Mouse (Mus musculus) intestine, embryonic 16.5 days (tissue): Measurements from ENCODE around the gene Tcf7l1. TPM values are rescaled to one million over a fixed set of nuclear protein-coding genes. Genes with fewer than 3 reads are reported as not detected.

Experiments used
- ATAC-seq: fragments of 200-750 bp; cut with Nextera tagmentation; 2 replicates; pipeline ENCODE4 v1.8.0; 2017; ENCODE audit warnings: moderate TSS enrichment, moderate library complexity
- H3K27ac ChIP-seq: fragments of 300-500 bp; sonication (generic); 2 replicates; pipeline ENCODE4 v1.5.1; 2014; ENCODE audit warnings: mild to moderate bottlenecking, low read length
- H3K27me3 ChIP-seq: fragments of 300-500 bp; sonication (generic); replicated peaks from 2 replicates; pipeline ENCODE4 v1.6.1; 2014; ENCODE audit warnings: low read length, control low read depth, mixed read lengths; ENCODE audit not compliant: control insufficient read depth, insufficient read depth
- H3K36me3 ChIP-seq: fragments of 300-500 bp; sonication (generic); 2 replicates; pipeline ENCODE4 v1.6.1; 2014; ENCODE audit warnings: low read length, control low read depth; ENCODE audit not compliant: control insufficient read depth, insufficient read depth
- H3K4me1 ChIP-seq: fragments of 300-500 bp; sonication (generic); 2 replicates; pipeline ENCODE4 v1.6.1; 2014; ENCODE audit warnings: low read length, control low read depth, mixed read lengths; ENCODE audit not compliant: control insufficient read depth, insufficient read depth
- H3K4me2 ChIP-seq: fragments of 300-500 bp; sonication (generic); 2 replicates; pipeline ENCODE4 v1.6.1; 2014; ENCODE audit warnings: low read depth, low read length, control low read depth
- H3K4me3 ChIP-seq: fragments of 300-500 bp; sonication (generic); 2 replicates; pipeline ENCODE4 v1.5.1; 2014; ENCODE audit warnings: mild to moderate bottlenecking, low read length
- H3K9ac ChIP-seq: fragments of 300-500 bp; sonication (generic); 2 replicates; pipeline ENCODE4 v1.6.1; 2014; ENCODE audit warnings: low read depth, low read length
- H3K9me3 ChIP-seq: fragments of 300-500 bp; sonication (generic); 2 replicates; pipeline ENCODE4 v1.6.1; 2016; ENCODE audit warnings: low read length, control low read depth; ENCODE audit not compliant: control insufficient read depth
- WGBS: fragments of 180-500 bp; shearing (Covaris S2); extraction: QIAGEN DNeasy Blood & Tissue Kit; methylation state at CpG from one replicate; pipeline ENCODE4 v1.1.7; 2014; 5-methylcytosine and 5-hydroxymethylcytosine counted together
- polyA plus RNA-seq: library from polyadenylated mRNA; unstranded; fragments of >200 nt; fragmentation: Nextera tagmentation; extraction: Ambion mirVana; gene quantifications from 2 replicates; pipeline ENCODE4 v1.2.1, GENCODE M21; 2015

The Tcf7l1 gene
- polyA plus RNA-seq, 1 experiment from 2014 or later = 8.5 TPM

DNA sequence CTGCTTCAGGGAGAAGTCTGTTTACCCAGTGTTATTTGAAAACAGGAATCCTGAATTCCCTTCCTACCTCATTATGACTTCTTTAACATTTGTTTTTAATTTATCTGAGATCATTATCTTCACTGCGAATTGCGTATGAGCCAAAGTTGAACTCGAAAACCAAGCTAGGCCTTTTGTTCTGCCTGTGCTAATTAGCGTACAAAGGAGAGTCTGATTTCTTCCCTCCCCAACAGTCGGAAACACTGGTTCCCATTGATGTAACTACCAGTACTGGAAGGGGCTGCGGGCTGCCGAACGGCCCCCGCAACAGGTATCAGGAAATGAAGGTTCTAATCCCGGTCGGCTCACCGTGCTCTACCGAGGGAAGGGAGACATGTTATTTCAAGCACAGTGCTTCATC lies 19.7 kb downstream of the Tcf7l1 start:
- no peak overlapping the region for H3K4me2 ChIP-seq

DNA sequence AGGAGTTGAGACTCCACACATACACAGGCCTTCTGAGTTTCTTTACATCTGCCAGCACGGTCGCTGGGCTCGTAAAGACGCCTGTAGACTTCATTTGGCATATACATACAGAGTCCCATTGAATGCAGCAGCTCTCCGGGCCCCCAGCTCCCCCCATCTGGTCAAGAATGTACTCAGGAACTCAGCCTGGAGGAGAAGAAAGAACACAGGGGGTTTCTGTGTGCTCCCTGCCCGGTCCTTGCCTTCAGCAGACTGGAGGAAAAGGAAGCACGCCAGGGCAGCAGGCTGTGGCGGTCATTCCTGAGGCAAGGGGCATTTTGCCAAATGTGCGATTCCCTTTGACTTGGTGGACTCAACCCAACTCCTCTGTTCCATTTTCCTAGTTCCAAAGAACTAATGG lies 20.2 kb downstream of the Tcf7l1 start:
- H3K4me1 ChIP-seq = peaks cover 16% of the 10 kb centered on the region
- H3K27ac ChIP-seq = peak overlapping the region; percentile 45
- WGBS = 76% methylated on average over 9 of the region's 9 CpGs
- no peaks in the 10 kb centered on the region; the same call in 1 of the 2 replicates for H3K36me3 ChIP-seq
- no peak overlapping the region for H3K9ac ChIP-seq
- H3K27me3 ChIP-seq = no peaks in the 10 kb centered on the region
- H3K4me2 ChIP-seq = no peak overlapping the region
- H3K4me3 ChIP-seq = no peak overlapping the region
- H3K9me3 ChIP-seq = no peaks in the 10 kb centered on the region
- no peak for ATAC-seq

More for the DNA sequence above, 19.7 kb downstream of the Tcf7l1 start:
- Histone ChIP-seq H3K4me1 (peaks cover 16% of the 10 kb centered on the region), H3K4me3 (no peak overlapping the region), H3K27ac (peak overlapping the region; percentile 45), H3K27me3 (no peaks in the 10 kb centered on the region), H3K36me3 (no peaks in the 10 kb centered on the region; the same call in 1 of the 2 replicates), H3K9me3 (no peaks in the 10 kb centered on the region), H3K9ac (no peak overlapping the region)
- WGBS = 84% methylated on average over 13 of the region's 13 CpGs
- ATAC-seq = no peak

DNA sequence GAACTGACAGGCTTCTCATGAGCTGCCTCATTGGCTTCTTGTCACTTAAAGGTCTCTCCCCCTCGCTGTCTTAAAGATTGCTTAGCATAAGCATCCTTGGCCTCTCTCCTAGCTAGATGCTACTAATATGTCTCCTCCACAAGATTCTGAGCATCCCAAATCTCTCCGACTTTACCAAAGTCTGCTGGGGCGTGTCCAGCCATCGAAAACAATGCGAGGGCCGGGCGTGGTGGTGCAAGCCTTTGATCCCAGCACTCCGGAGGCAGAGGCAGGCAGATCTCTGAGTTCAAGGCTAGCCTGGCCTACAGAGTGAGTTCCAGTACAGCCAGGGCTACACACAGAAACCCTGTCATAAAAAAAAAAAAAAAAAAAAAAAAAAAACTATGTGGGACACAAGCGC lies 21.0 kb downstream of the Tcf7l1 start:
- Histone ChIP-seq H3K4me2 (no peak overlapping the region), H3K27ac (no peak overlapping the region), H3K4me3 (no peak overlapping the region), H3K36me3 (no peaks in the 10 kb centered on the region; the same call in 1 of the 2 replicates), H3K4me1 (peaks cover 16% of the 10 kb centered on the region), H3K27me3 (no peaks in the 10 kb centered on the region), H3K9ac (no peak overlapping the region), H3K9me3 (no peaks in the 10 kb centered on the region)
- 93% methylated on average over 9 of the region's 9 CpGs for WGBS
- ATAC-seq = no peak

DNA sequence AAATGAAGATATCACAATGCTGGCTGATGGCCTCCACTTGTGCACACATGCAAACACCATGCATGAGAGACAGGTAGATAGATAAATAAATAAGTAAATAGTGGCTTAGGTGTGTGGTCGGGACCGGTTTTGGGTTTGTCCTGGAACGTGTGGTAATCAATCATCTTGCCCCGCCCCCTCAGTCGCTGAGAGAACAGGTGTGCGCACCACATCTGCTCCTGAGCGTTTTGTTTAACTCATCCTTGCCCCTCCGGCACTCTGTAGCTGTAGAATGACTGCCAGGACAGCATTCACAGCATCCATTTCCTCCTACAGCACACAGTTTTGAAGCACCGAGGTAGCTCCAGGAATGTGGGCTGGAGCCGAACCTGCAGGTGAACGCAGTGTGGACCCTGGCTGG lies 25.4 kb downstream of the Tcf7l1 start:
- Histone ChIP-seq H3K27me3 (no peaks in the 10 kb centered on the region), H3K36me3 (no peaks in the 10 kb centered on the region; the same call in 1 of the 2 replicates), H3K27ac (no peak overlapping the region), H3K9ac (no peak overlapping the region), H3K9me3 (0 out of 2 replicates have a peak, but pooled peaks cover 3% of the 10 kb centered on the region), H3K4me2 (no peak overlapping the region), H3K4me3 (no peak overlapping the region), H3K4me1 (peaks cover 15% of the 10 kb centered on the region)
- 32% methylated on average over 11 of the region's 11 CpGs for WGBS
- peak; percentile 26; the same call in 1 of the 2 replicates for ATAC-seq

DNA sequence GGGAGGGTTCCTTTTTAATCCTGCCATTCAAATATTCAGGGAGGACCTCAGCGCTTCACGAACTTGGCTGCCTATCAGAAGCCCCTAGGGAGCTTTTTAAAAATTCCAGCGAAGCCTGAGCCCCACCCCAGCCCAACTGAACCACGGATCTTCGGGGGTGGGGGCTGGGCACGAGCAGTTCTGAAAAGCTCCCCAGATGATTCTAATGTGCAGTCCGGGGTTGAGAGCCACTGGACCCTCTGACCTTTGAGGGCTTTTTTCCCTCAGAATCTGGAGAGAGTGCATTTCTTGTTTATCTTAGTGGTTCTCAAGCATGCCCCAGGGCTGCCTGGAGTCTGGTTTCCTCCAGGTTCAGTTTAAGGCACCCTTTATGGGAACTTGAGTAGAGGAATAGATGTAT lies 27.4 kb downstream of the Tcf7l1 start:
- 26% methylated on average over 7 of the region's 7 CpGs for WGBS
- Histone ChIP-seq H3K9ac (no peak overlapping the region), H3K36me3 (no peaks in the 10 kb centered on the region; the same call in 1 of the 2 replicates), H3K9me3 (0 out of 2 replicates have a peak, but pooled peaks cover 3% of the 10 kb centered on the region), H3K4me1 (peaks cover 11% of the 10 kb centered on the region), H3K4me2 (no peak overlapping the region), H3K27ac (no peak overlapping the region), H3K4me3 (no peak overlapping the region), H3K27me3 (no peaks in the 10 kb centered on the region)
- ATAC-seq = no peak

DNA sequence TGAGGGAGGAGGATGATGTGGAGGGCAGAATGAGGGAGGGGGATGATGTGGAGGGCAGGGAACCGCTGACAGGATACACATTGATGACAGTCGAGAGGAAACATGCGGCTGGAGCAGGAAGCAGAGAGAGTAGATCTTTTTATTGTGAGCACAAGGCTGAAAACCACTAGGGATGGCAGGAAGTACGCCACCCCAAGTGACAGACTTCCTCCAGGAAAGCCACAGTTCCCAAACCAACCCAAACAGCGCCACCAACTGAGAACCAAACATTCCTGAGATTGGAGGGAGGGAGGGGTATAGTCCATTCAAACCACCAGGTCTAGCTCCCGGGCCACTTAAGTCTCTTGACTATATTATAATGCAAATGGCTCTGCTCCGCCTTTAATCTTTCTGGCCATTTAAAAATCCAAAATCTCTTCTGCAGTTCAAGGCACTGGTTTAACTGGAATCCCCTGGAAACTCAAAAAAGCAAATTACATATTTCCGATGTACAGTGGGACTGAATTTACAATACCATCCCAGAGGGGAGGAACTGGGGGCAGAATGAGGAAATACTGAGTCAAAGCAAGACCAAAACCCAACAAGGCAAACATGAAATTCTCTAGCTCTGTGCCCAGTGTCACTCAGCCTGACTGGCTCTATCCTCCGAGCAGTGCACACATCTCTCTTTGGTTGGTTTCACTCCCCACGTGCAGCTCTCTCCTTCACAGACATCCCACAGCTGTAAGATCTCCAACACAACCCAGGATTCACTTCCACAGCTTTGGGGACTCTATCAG lies 30.6 kb downstream of the Tcf7l1 start:
- 66% methylated on average over 10 of the region's 10 CpGs for WGBS
- H3K4me3 ChIP-seq = no peak overlapping the region
- no peaks in the 10 kb centered on the region for H3K27me3 ChIP-seq
- no peak for ATAC-seq
- no peak overlapping the region for H3K9ac ChIP-seq
- H3K9me3 ChIP-seq = 0 out of 2 replicates have a peak, but pooled peaks cover 3% of the 10 kb centered on the region
- no peaks in the 10 kb centered on the region for H3K36me3 ChIP-seq
- peaks cover 12% of the 10 kb centered on the region for H3K4me1 ChIP-seq
- H3K27ac ChIP-seq = no peak overlapping the region
- H3K4me2 ChIP-seq = no peak overlapping the region

DNA sequence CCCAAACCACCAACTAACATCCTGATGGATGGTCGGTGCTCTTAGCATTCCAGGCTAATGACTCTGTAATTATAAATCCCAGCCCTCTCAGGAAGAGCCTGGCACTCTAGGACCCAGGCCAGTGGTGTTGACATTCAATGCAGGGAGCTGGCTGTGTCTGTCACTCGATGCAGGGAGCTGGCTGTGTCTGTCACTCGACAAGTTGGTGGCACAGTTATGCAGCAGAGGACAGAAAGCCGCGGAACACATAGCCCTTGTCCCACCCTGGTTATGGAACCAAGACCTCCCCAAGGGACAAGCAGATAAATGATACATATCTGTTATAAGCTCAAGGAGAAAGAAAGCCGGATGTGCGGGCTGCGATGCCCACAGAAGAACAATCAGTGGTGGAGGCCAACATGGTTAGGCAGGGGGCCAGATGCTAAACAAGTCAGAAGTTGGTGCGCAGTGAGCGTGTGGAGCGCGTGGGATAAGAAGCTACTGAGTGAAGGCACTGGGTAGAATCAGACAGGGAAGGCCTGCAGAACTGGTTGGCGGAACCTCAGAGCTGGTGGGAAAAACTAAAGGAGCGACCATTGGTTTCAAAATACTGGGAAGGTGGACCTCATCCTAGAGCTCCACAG lies 33.7 kb downstream of the Tcf7l1 start:
- Histone ChIP-seq H3K9me3 (0 out of 2 replicates have a peak, but pooled peaks cover 3% of the 10 kb centered on the region), H3K27ac (no peak overlapping the region), H3K9ac (no peak overlapping the region), H3K4me1 (peaks cover 5% of the 10 kb centered on the region; the same call in 1 of the 2 replicates), H3K36me3 (no peaks in the 10 kb centered on the region), H3K27me3 (no peaks in the 10 kb centered on the region), H3K4me2 (no peak overlapping the region), H3K4me3 (no peak overlapping the region)
- WGBS = 69% methylated on average over 14 of the region's 14 CpGs
- no peak for ATAC-seq

DNA sequence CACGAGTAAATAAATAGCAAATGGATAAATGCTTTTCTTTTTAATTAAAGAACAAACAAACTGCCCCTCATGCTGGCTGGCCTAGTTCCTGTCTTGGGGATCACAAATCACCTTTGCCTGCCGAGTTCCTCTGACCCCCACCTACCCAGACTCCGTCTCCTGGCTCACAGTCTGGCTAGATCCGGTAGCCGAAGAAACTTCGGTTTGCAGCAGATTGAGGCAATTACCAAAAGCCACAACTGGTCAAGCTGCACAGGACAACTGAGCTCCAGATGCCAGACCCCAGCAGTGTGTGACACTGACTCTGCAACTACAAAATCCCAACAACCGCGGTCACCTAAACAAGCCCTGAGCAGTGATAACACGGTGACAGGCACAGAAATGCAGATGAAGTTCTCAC lies 34.8 kb downstream of the Tcf7l1 start:
- H3K9me3 ChIP-seq = no peaks in the 10 kb centered on the region
- no peak overlapping the region for H3K9ac ChIP-seq
- no peak overlapping the region for H3K27ac ChIP-seq
- H3K36me3 ChIP-seq = no peaks in the 10 kb centered on the region
- WGBS = 42% methylated on average over 9 of the region's 9 CpGs
- H3K4me1 ChIP-seq = peaks cover 8% of the 10 kb centered on the region
- H3K4me2 ChIP-seq = no peak overlapping the region
- no peak overlapping the region for H3K4me3 ChIP-seq
- no peak for ATAC-seq
- no peaks in the 10 kb centered on the region for H3K27me3 ChIP-seq

DNA sequence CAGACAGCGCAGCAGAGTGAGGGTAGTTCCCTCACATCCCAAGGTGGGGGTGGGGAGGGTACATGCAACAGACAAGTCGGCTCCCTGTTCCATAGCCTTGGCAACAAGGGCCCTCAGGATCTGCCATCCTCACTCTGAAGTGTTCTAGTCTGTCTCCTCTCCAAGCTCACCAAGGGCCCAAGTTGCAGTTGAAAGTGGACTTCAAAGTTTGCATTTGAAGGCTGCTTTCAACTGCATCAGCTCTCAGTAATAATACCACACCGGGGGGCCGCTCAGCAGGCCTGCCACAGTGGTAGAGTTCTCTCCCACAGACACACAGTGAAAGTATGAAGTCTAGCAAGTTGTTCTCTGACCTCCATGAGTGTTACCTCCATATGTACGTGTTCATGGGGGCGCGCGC lies 35.3 kb downstream of the Tcf7l1 start:
- no peaks in the 10 kb centered on the region for H3K9me3 ChIP-seq
- peaks cover 11% of the 10 kb centered on the region for H3K4me1 ChIP-seq
- H3K27ac ChIP-seq = no peak overlapping the region
- H3K36me3 ChIP-seq = no peaks in the 10 kb centered on the region
- H3K27me3 ChIP-seq = no peaks in the 10 kb centered on the region
- no peak overlapping the region for H3K4me2 ChIP-seq
- H3K4me3 ChIP-seq = no peak overlapping the region
- no peak overlapping the region for H3K9ac ChIP-seq
- ATAC-seq = no peak
- WGBS = 91% methylated on average over 8 of the region's 8 CpGs
